Mouse (Mus musculus) left cerebral cortex, postnatal 4 days (tissue): ENCODE results near the gene Ctnnd2. TPM values are rescaled to one million over a fixed set of nuclear protein-coding genes. Genes with fewer than 3 reads are reported as not detected.

Source experiments
- DNase-seq: peaks from one replicate; pipeline ENCODE4 v3.0.0-alpha.2; 2022
- intact Hi-C: fragments of 180-260 bp; cut with DNase I; formaldehyde crosslinking; loops from one replicate; pipeline ENCODE4 v1.15.1; 2025
- total RNA-seq, 2 experiments: library from RNA; stranded (reverse); gene quantifications; 2 replicates each; pipeline ENCODE4 v1.2.3; 2021

Ctnnd2 gene
- total RNA-seq, 2 experiments from 2014 or later: 283 to 289 TPM

- intact Hi-C loops: no loop called here
- no peak for DNase-seq
Observed at GRCm38 (mm10) chr15:30632113-30632735, 459.8 kb downstream of the Ctnnd2 start.

- DNase-seq: no peak
- intact Hi-C loops: no loop called here
Observed at GRCm38 (mm10) chr15:30633917-30634316, 461.5 kb downstream of the Ctnnd2 start.

- no peak for DNase-seq
- intact Hi-C loops: no loop called here
Observed at GRCm38 (mm10) chr15:30634522-30634921, 462.1 kb downstream of the Ctnnd2 start.

- intact Hi-C loops: no loop called here
- no peak for DNase-seq
Observed at GRCm38 (mm10) chr15:30640651-30641050, 468.3 kb downstream of the Ctnnd2 start.

- intact Hi-C loops: no loop called here
- DNase-seq: no peak
Observed at GRCm38 (mm10) chr15:30645688-30646087, 473.3 kb downstream of the Ctnnd2 start.

GRCm38 (mm10) chr15:30646501-30647431 is 474.4 kb downstream of the Ctnnd2 start:
- intact Hi-C loops: no loop called here
- DNase-seq: peak; percentile 32

GRCm38 (mm10) chr15:30647679-30648311 is 475.4 kb downstream of the Ctnnd2 start:
- DNase-seq: peak; percentile 19
- intact Hi-C loops: no loop called here

- intact Hi-C loops: no loop called here
- DNase-seq: no peak
Observed at GRCm38 (mm10) chr15:30649964-30650363, 477.6 kb downstream of the Ctnnd2 start.

- no peak for DNase-seq
- intact Hi-C loops: no loop called here
Observed at GRCm38 (mm10) chr15:30655433-30655832, 483.0 kb downstream of the Ctnnd2 start.

- intact Hi-C loops: no loop called here
- no peak for DNase-seq
Observed at GRCm38 (mm10) chr15:30657588-30657987, 485.2 kb downstream of the Ctnnd2 start.

GRCm38 (mm10) chr15:30660539-30661149 is 488.3 kb downstream of the Ctnnd2 start:
- intact Hi-C loops: no loop called here
- no peak for DNase-seq

- intact Hi-C loops: no loop called here
- DNase-seq: peak; percentile 33
Observed at GRCm38 (mm10) chr15:30661689-30662422, 489.5 kb downstream of the Ctnnd2 start.

GRCm38 (mm10) chr15:30667819-30668587 is 495.6 kb downstream of the Ctnnd2 start:
- intact Hi-C loops: no loop called here
- DNase-seq: no peak

- intact Hi-C loops: no loop called here
- DNase-seq: no peak
Observed at GRCm38 (mm10) chr15:30681939-30682338, 509.5 kb downstream of the Ctnnd2 start.

- DNase-seq: no peak
- intact Hi-C loops: no loop called here
Observed at GRCm38 (mm10) chr15:30682360-30683119, 510.1 kb downstream of the Ctnnd2 start.

GRCm38 (mm10) chr15:30686206-30687101 is 514.1 kb downstream of the Ctnnd2 start:
- no peak for DNase-seq
- intact Hi-C loops: no loop called here

GRCm38 (mm10) chr15:30693754-30694205 is 521.4 kb downstream of the Ctnnd2 start:
- intact Hi-C loops: no loop called here
- DNase-seq: peak; percentile 34

- intact Hi-C loops: no loop called here
- DNase-seq: no peak
Observed at GRCm38 (mm10) chr15:30694286-30694685, 521.9 kb downstream of the Ctnnd2 start.
